Mouse (Mus musculus) CH12.LX (cell line): ENCODE measurements around the gene Spata20. TPM values are rescaled to one million over a fixed set of nuclear protein-coding genes. Genes with fewer than 3 reads are reported as not detected.
A peak's percentile ranks its signal among the peaks of the same experiment; 100 is the strongest.

Source experiments
- DNase-seq: peaks from one replicate; pipeline ENCODE4 v3.0.0-alpha.2; 2013; ENCODE audit errors: extremely low read depth
- H3K27ac ChIP-seq: 2 replicates; pipeline ENCODE4 v1.5.1; 2012; ENCODE audit warnings: low read depth, mild to moderate bottlenecking, control low read depth, moderate library complexity; ENCODE audit not compliant: insufficient read depth
- H3K27me3 ChIP-seq: replicated peaks from 2 replicates; pipeline ENCODE3; 2012; ENCODE audit warnings: inconsistent platforms
- H3K36me3 ChIP-seq, 2 experiments: replicated peaks in 1 of 2; 2 replicates each; pipeline versions ENCODE3 to v1.6.1; 2012; ENCODE audit warnings: inconsistent platforms in 1 of 2, low read length in 1 of 2, mild to moderate bottlenecking in 1 of 2, mixed read lengths in 1 of 2, moderate library complexity in 1 of 2; ENCODE audit not compliant: control insufficient read depth in 1 of 2, insufficient read depth in 1 of 2
- H3K4me1 ChIP-seq, 2 experiments: 2 replicates each; pipeline ENCODE4 v1.6.1; 2012; ENCODE audit warnings: inconsistent platforms in 1 of 2, moderate library complexity in 1 of 2; ENCODE audit not compliant: insufficient read depth in 2 of 2, control insufficient read depth in 1 of 2
- H3K4me2 ChIP-seq: 2 replicates; pipeline ENCODE4 v1.6.1; 2012; ENCODE audit warnings: low read depth, mild to moderate bottlenecking, control low read depth; ENCODE audit not compliant: poor library complexity, insufficient read depth, severe bottlenecking
- H3K4me3 ChIP-seq, 3 experiments: fragments of 150-350 bp in 1 of 3; sonication (generic) in 1 of 3; replicated peaks in 1 of 3; 2 replicates each; pipeline versions ENCODE3 to v1.5.1; 2011 to 2012; ENCODE audit warnings: low read depth in 2 of 3, low read length in 2 of 3, mild to moderate bottlenecking in 2 of 3, moderate library complexity in 2 of 3, control low read depth in 1 of 3, improper control_type of control experiment in 1 of 3, inconsistent platforms in 1 of 3, mixed read lengths in 1 of 3; ENCODE audit not compliant: poor library complexity in 1 of 3
- H3K79me2 ChIP-seq: replicated peaks from 2 replicates; pipeline ENCODE4 v1.6.1; 2012; ENCODE audit warnings: mild to moderate bottlenecking, moderate library complexity; ENCODE audit not compliant: control insufficient read depth, poor library complexity, insufficient read depth, severe bottlenecking; ENCODE audit errors: extremely low read depth
- H3K9ac ChIP-seq: 2 replicates; pipeline ENCODE4 v1.6.1; 2012; ENCODE audit warnings: low read depth, mild to moderate bottlenecking, control low read depth, moderate library complexity; ENCODE audit not compliant: insufficient read depth
- H3K9me3 ChIP-seq: replicated peaks from 2 replicates; pipeline ENCODE3; 2012; ENCODE audit warnings: low read length, inconsistent platforms, mixed read lengths
- ELF1 ChIP-seq: IDR thresholded peaks from 2 replicates; pipeline ENCODE4 v1.6.1; 2014; ENCODE audit warnings: low read depth, mild to moderate bottlenecking, inconsistent platforms, low read length, improper control_type of control experiment
- EP300 ChIP-seq: IDR thresholded peaks from 2 replicates; pipeline ENCODE4 v1.6.1; 2011; ENCODE audit warnings: low read length, improper control_type of control experiment
- GABPA ChIP-seq: IDR thresholded peaks from 2 replicates; pipeline ENCODE4 v1.6.1; 2012; ENCODE audit warnings: low read depth, low read length, improper control_type of control experiment, inconsistent platforms; ENCODE audit not compliant: insufficient replicate concordance
- HCFC1 ChIP-seq: IDR thresholded peaks from 2 replicates; pipeline ENCODE4 v1.6.1; 2012; ENCODE audit warnings: low read depth, mild to moderate bottlenecking, inconsistent platforms, low read length, improper control_type of control experiment
- IRF4 ChIP-seq: IDR thresholded peaks from 2 replicates; pipeline ENCODE4 v1.6.1; 2014; ENCODE audit warnings: low read depth, mild to moderate bottlenecking, inconsistent platforms, low read length, improper control_type of control experiment
- KAT2A ChIP-seq: IDR thresholded peaks from 2 replicates; pipeline ENCODE4 v1.6.1; 2012; ENCODE audit warnings: low read length, improper control_type of control experiment, inconsistent platforms; ENCODE audit not compliant: insufficient replicate concordance
- MAX ChIP-seq: IDR thresholded peaks from 2 replicates; pipeline ENCODE4 v1.6.1; 2011; ENCODE audit warnings: low read length, improper control_type of control experiment
- MYC ChIP-seq: IDR thresholded peaks from 2 replicates; pipeline ENCODE4 v1.6.1; 2011; ENCODE audit warnings: low read depth, mild to moderate bottlenecking, improper control_type of control experiment, low read length
- POLR2AphosphoS2 ChIP-seq: IDR thresholded peaks from 2 replicates; pipeline ENCODE4 v1.6.1; 2011; ENCODE audit warnings: low read depth, low read length, improper control_type of control experiment
- RAD21 ChIP-seq: IDR thresholded peaks from 2 replicates; pipeline ENCODE4 v1.6.1; 2011; ENCODE audit warnings: low read depth, mild to moderate bottlenecking, low read length, improper control_type of control experiment, moderate library complexity
- RCOR1 ChIP-seq: conservative IDR thresholded peaks from 2 replicates; pipeline ENCODE4 v1.6.1; 2012; ENCODE audit warnings: low read depth, mild to moderate bottlenecking, inconsistent platforms, low read length, improper control_type of control experiment
- TCF12 ChIP-seq: IDR thresholded peaks from 2 replicates; pipeline ENCODE4 v1.6.1; 2014; ENCODE audit warnings: low read depth, mild to moderate bottlenecking, inconsistent platforms, low read length, improper control_type of control experiment
- UBTF ChIP-seq: IDR thresholded peaks from 2 replicates; pipeline ENCODE4 v1.6.1; 2012; ENCODE audit warnings: low read depth, mild to moderate bottlenecking, inconsistent platforms, low read length, improper control_type of control experiment, moderate library complexity
- USF1 ChIP-seq: IDR thresholded peaks from 2 replicates; pipeline ENCODE4 v1.6.1; 2014; ENCODE audit warnings: low read depth, mild to moderate bottlenecking, inconsistent platforms, low read length, improper control_type of control experiment
- dilution Hi-C: fragments of 300-500 bp; cut with MboI; formaldehyde crosslinking; loops from 2 replicates; pipeline ENCODE4 v1.14.3; 2020; ENCODE audit warnings: low sequenced_read_pairs; ENCODE audit not compliant: extremely low pct_unique_long_range_greater_than_20kb, extremely low pct_ligation_motif_present
- in situ Hi-C: fragments of 300-500 bp; cut with MboI; formaldehyde crosslinking; loops from 3 replicates; pipeline ENCODE4 v1.14.3; 2019; ENCODE audit warnings: low sequenced_read_pairs, low pct_ligation_motif_present, low pct_unique_long_range_greater_than_20kb, mixed read lengths
- polyA plus RNA-seq: library from polyadenylated mRNA; unstranded; fragments of >175 nt; gene quantifications from 2 replicates; pipeline ENCODE4 v1.2.1, GENCODE M21; 2012; ENCODE audit warnings: low read depth; ENCODE audit not compliant: insufficient read length
- total RNA-seq, 2 experiments: library from RNA; depleted of rRNA; stranded (reverse); fragments of 300-350 nt in 1 of 2; fragments of >200 nt in 1 of 2; gene quantifications; 2 replicates each; pipeline ENCODE4 v1.2.3; 2012 to 2014

The Spata20 gene
- total and polyA plus RNA-seq, 3 experiments, result not detected

- in situ Hi-C loops, result no loop called here
- Histone ChIP-seq H3K27ac (no peak overlapping the region), H3K79me2 (no peaks in the 10 kb centered on the region), H3K9ac (peak overlapping the region; percentile 1; the same call in 1 of the 2 replicates), H3K4me3 (peak overlapping the region in 1 of 3 experiments; percentile 49), H3K9me3 (no peaks in the 10 kb centered on the region)
- TF ChIP-seq GABPA (no peak), MYC (no peak), RCOR1 (no peak), UBTF (0 out of 2 replicates have a peak, but pooled peaks have one; percentile 22), TCF12 (no peak), USF1 (no peak), HCFC1 (no peak), EP300 (no peak)
- TF ChIP-seq, all 38 proteins: peak for 1
- dilution Hi-C loops, result no loop called here
- peaks cover 18 to 72% of the 10 kb centered on the region in 2 experiments for H3K4me1 ChIP-seq
- no peak for DNase-seq
- H3K36me3 ChIP-seq, result no peaks in the 10 kb centered on the region
- peak overlapping the region; percentile 99 for H3K4me2 ChIP-seq
- peaks cover 70% of the 10 kb centered on the region for H3K27me3 ChIP-seq
Measured at GRCm38 (mm10) chr11:94472916-94473706, 12.9 kb downstream of the Spata20 start.

GRCm38 (mm10) chr11:94472585-94472915 is 13.4 kb downstream of the Spata20 start:
- dilution Hi-C loops, result no loop called here
- Histone ChIP-seq H3K27me3 (peaks cover 64% of the 10 kb centered on the region), H3K79me2 (no peaks in the 10 kb centered on the region), H3K4me3 (no peak overlapping the region), H3K27ac (no peak overlapping the region), H3K9me3 (no peaks in the 10 kb centered on the region), H3K9ac (no peak overlapping the region), H3K36me3 (no peaks in the 10 kb centered on the region), H3K4me1 (peaks cover 16 to 76% of the 10 kb centered on the region in 2 experiments), H3K4me2 (peak overlapping the region; percentile 99)
- TF ChIP-seq KAT2A (no peak), IRF4 (no peak), MAX (no peak), TCF12 (no peak), POLR2AphosphoS2 (no peak), ELF1 (no peak), HCFC1 (no peak), RAD21 (no peak)
- in situ Hi-C loops, result no loop called here
- no peak for DNase-seq
